Mouse (Mus musculus) kidney, embryonic 16.5 days (tissue): Measurements from ENCODE around the gene Maob. TPM values are rescaled to one million over a fixed set of nuclear protein-coding genes. Genes with fewer than 3 reads are reported as not detected.

Experiments
- ATAC-seq: fragments of 200-750 bp; cut with Nextera tagmentation; 2 replicates; pipeline ENCODE4 v1.8.0; 2017; ENCODE audit warnings: moderate TSS enrichment; ENCODE audit not compliant: low FRiP score, low TSS enrichment
- H3K27ac ChIP-seq: fragments of 300-500 bp; sonication (generic); 2 replicates; pipeline ENCODE4 v1.5.1; 2014; ENCODE audit warnings: low read length
- H3K27me3 ChIP-seq: fragments of 300-500 bp; sonication (generic); 2 replicates; pipeline ENCODE4 v1.6.1; 2014; ENCODE audit warnings: low read length, control low read depth, mixed read lengths; ENCODE audit not compliant: insufficient read depth
- H3K36me3 ChIP-seq: fragments of 300-500 bp; sonication (generic); 2 replicates; pipeline ENCODE4 v1.6.1; 2014; ENCODE audit warnings: low read length, control low read depth, mixed read lengths; ENCODE audit not compliant: insufficient read depth
- H3K4me1 ChIP-seq: fragments of 300-500 bp; sonication (generic); 2 replicates; pipeline ENCODE4 v1.6.1; 2014; ENCODE audit warnings: low read length, control low read depth, mixed read lengths; ENCODE audit not compliant: insufficient read depth
- H3K4me2 ChIP-seq: fragments of 300-500 bp; sonication (generic); replicated peaks from 2 replicates; pipeline ENCODE4 v1.6.1; 2014; ENCODE audit warnings: low read depth, low read length
- H3K4me3 ChIP-seq: fragments of 300-500 bp; sonication (generic); 2 replicates; pipeline ENCODE4 v1.5.1; 2014; ENCODE audit warnings: mild to moderate bottlenecking, low read length
- H3K9ac ChIP-seq: fragments of 300-500 bp; sonication (generic); replicated peaks from 2 replicates; pipeline ENCODE4 v1.6.1; 2014; ENCODE audit warnings: low read length
- H3K9me3 ChIP-seq: fragments of 300-500 bp; sonication (generic); 2 replicates; pipeline ENCODE4 v1.6.1; 2016; ENCODE audit warnings: low read length, control low read depth
- WGBS: fragments of 180-500 bp; shearing (Covaris S2); extraction: QIAGEN DNeasy Blood & Tissue Kit; methylation state at CpG from one replicate; pipeline ENCODE4 v1.1.7; 2014; 5-methylcytosine and 5-hydroxymethylcytosine counted together
- polyA plus RNA-seq: library from polyadenylated mRNA; unstranded; fragments of >200 nt; fragmentation: Nextera tagmentation; extraction: Ambion mirVana; gene quantifications from 2 replicates; pipeline ENCODE4 v1.2.1, GENCODE M21; 2015

Gene Maob
- polyA plus RNA-seq, 1 experiment from 2014 or later, result 7.4 TPM

DNA sequence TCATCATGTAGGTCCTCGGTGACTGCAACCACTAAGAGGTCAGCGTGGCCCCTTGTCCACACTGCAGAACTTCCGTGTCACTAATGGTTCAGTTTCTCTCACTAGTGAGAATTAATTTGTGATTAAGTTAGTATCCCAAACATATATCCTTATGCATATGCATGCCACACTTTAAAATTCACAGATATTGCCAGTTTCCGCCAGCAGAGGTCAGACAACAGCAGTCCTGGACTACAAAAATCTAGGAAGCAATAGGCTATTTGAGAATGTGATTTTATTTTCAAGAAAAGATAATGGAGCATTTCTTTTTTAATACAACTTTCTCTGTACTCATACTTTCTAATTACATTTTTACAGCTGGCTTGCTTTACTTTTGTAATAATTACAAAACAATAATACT lies 51.0 kb downstream of the Maob start:
- H3K27me3 ChIP-seq, result no peaks in the 10 kb centered on the region
- H3K4me2 ChIP-seq, result no peak overlapping the region
- WGBS, result 63% methylated on average over 4 of the region's 4 CpGs
- no peak overlapping the region for H3K9ac ChIP-seq
- no peak for ATAC-seq
- no peak overlapping the region for H3K4me3 ChIP-seq
- H3K9me3 ChIP-seq, result no peaks in the 10 kb centered on the region
- H3K4me1 ChIP-seq, result no peaks in the 10 kb centered on the region
- H3K27ac ChIP-seq, result no peak overlapping the region
- H3K36me3 ChIP-seq, result no peaks in the 10 kb centered on the region

DNA sequence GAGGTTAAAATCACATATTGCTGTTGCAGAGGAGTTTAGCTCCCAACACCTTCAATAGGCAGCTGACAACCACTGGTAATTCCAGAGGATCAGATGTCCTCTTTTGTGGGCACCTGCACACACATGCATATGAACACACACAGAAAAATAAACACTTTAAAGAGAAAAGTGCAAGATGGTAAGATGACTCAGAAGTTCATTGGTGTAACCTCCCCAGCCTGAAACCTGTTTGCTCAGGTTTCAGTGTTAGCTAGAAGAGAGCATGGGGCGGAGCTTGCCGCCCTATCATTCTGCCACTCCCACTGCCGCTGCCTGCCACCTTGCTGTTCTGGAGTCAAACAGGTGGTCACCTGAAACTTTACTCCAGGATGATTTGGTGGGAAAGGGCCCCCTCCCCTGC lies 55.7 kb downstream of the Maob start:
- Histone ChIP-seq H3K9ac (no peak overlapping the region), H3K9me3 (no peaks in the 10 kb centered on the region), H3K4me1 (no peaks in the 10 kb centered on the region), H3K4me3 (no peak overlapping the region), H3K4me2 (no peak overlapping the region), H3K27me3 (no peaks in the 10 kb centered on the region), H3K36me3 (no peaks in the 10 kb centered on the region), H3K27ac (no peak overlapping the region)
- WGBS, result 48% methylated on average over 3 of the region's 3 CpGs
- no peak for ATAC-seq

DNA sequence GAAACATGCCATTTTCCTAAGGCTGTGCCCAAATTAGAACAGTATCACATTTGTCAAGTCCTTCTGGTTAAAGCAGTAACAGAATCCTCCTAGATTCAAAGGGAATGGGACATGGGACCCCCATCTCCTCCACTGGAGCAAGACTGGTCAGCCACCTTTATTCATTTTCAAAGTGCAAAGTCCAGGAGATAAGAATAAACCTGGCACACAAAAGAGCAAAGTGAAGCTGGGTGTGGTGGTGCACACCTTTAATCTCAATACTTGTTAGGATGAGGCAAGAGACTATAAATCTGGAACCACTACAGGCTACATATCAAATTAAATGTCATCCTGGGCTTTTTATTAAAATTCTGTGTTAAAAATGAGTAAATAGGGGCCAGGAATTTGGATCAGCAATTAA lies 62.4 kb downstream of the Maob start:
- Histone ChIP-seq H3K27ac (no peak overlapping the region), H3K9ac (no peak overlapping the region), H3K4me3 (no peak overlapping the region), H3K27me3 (no peaks in the 10 kb centered on the region), H3K9me3 (no peaks in the 10 kb centered on the region), H3K4me1 (no peaks in the 10 kb centered on the region), H3K4me2 (no peak overlapping the region), H3K36me3 (no peaks in the 10 kb centered on the region)
- no peak for ATAC-seq

DNA sequence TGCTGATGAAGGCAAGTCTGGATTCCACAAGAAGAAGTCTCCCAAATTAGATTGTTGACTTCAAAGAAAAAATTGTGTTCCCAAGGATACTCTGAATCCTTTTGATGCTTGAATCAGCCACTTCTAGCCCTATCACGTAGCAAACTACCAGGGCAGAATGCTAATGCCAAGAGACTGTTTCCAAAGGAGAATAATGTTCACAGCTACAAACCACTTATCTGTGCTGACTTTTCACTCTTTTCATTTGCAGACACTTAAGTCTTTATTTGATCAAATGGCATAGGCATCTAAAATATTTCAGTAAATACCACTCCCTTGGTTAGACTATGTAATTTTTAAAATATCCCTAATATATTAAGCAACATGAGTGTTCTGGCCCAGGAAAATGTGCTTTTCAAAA lies 68.2 kb downstream of the Maob start:
- Histone ChIP-seq H3K27me3 (no peaks in the 10 kb centered on the region), H3K4me3 (no peak overlapping the region), H3K27ac (no peak overlapping the region), H3K9me3 (no peaks in the 10 kb centered on the region), H3K36me3 (no peaks in the 10 kb centered on the region), H3K4me2 (no peak overlapping the region), H3K4me1 (no peaks in the 10 kb centered on the region), H3K9ac (no peak overlapping the region)
- 78% methylated on average over 1 of the region's 1 CpGs for WGBS
- no peak for ATAC-seq

DNA sequence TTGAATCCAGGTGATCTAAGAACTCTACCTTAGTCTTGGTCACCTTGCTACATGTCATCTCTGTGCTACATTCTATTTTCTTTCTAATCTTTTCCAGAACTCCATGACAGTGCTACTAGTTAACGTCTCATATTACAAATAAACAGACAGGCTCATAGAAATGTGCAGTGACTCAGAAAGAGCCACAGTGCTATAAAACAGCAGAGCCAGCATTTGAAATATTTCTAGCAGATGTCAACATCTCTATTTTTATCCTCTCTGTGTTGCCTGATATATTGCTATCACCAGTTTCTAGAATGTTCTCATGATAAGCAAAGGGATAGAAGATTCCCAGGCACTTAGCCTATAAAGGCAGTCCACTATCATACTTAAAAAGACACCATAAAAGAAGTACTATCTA lies 103.1 kb downstream of the Maob start:
- H3K4me2 ChIP-seq, result no peak overlapping the region
- no peaks in the 10 kb centered on the region for H3K4me1 ChIP-seq
- H3K9me3 ChIP-seq, result no peaks in the 10 kb centered on the region
- 67% methylated on average over 1 of the region's 1 CpGs for WGBS
- no peak overlapping the region for H3K9ac ChIP-seq
- H3K27ac ChIP-seq, result no peak overlapping the region
- H3K36me3 ChIP-seq, result no peaks in the 10 kb centered on the region
- H3K27me3 ChIP-seq, result no peaks in the 10 kb centered on the region
- no peak overlapping the region for H3K4me3 ChIP-seq
- ATAC-seq, result no peak

DNA sequence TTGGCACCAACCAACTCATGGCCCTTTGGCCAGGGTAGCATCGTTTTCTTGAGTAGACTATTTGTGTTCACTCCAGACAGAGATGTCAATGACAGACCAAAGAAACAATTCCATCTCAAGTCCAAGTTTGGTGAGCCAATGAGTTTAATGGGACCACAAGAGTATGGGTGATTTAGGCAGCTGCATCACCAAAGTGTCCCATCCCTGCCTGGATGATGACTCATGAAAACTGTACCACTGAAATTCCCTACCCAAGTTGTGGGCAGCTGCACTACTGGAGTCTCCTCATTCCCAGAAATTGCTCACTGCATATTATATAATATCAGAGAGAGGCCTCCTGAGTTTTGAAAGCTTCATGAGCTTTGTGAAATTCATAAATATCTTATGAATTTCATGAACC lies 111.1 kb downstream of the Maob start:
- no peaks in the 10 kb centered on the region for H3K4me1 ChIP-seq
- WGBS, result 93% methylated on average over 1 of the region's 1 CpGs
- H3K4me3 ChIP-seq, result no peak overlapping the region
- H3K27ac ChIP-seq, result no peak overlapping the region
- no peaks in the 10 kb centered on the region for H3K36me3 ChIP-seq
- H3K4me2 ChIP-seq, result no peak overlapping the region
- no peaks in the 10 kb centered on the region for H3K27me3 ChIP-seq
- no peak for ATAC-seq
- no peak overlapping the region for H3K9ac ChIP-seq
- no peaks in the 10 kb centered on the region for H3K9me3 ChIP-seq

Other genes with a start within 250 kb of the Maob start
- 18.4 and 18.5 TPM in 2 replicates for gene Maoa, start 197.7 kb downstream of the Maob start, polyA plus RNA-seq
- gene Ndp, start 94.4 kb upstream of the Maob start, polyA plus RNA-seq, result 1.8 and 2.3 TPM in 2 replicates